Mouse (Mus musculus): ENCODE results near the gene Ssbp4.

- no peak for TF ChIP-seq CTCF (IDR thresholded peaks at IDR 0.05; ENCODE audit: insufficient read depth, low read length)
- TF ChIP-seq POLR2A (IDR thresholded peaks at IDR 0.05; ENCODE audit: borderline replicate concordance, extremely low read depth, low read depth, low read length) = no peak
These were observed 7.4 kb downstream of the Ssbp4 start for GRCm38 (mm10) chr8:70601271-70601649.
